Mouse (Mus musculus) spleen, embryonic (tissue): ENCODE results near the gene Gsto2.

Source experiments
- CTCF ChIA-PET: fragments of 350-600 bp; sonication (Branson Sonifier 250); formaldehyde crosslinking; loops from one replicate; lab custom pipeline; 2022; lab: Charles Lee

The Gsto2 gene

DNA sequence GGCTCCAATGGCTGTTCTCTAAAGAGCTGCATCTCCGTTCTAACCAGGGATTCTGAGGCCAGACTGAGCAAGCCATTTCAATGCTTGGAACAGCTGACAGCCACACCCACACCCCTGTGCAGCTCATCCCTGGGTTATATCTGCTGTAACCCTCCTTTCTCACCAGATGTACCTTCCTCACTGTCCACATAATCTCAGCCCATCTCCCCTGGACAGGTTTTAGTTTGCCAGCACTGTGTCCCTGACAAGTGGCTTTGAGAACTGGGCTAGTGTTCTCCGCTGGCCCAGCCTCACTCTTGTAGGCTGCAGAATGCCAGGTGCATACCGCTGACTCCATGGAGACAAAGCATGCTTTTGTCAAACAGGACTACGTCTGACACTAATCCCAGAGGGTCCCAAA is 52.1 kb downstream of the Gsto2 start:
- CTCF ChIA-PET: interaction anchor here (0.9 to 2.3 kb wide), 3 partner anchors 12 to 27 kb away, joined by 3 to 9 read pairs (median 5); no protein-coding TSS in a partner anchor

DNA sequence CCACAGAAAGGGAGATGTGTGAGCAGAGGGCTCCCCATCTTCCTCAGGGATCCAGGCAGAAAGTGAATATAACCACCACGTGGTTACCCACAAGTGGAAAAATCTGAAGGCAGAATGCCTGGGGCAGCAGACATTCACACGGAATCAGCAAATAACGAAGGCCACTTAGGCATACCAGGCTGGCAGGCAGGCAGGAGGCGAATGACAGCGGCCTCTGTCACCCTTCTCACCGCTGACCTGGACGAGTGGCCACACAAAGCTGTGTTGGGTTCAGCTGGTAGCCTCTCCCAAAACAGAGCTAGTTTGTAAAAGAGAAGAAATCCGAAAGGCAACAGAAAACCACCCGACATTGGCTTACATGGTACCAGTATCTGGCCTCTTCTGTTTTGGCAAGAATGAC is 52.7 kb downstream of the Gsto2 start:
- CTCF ChIA-PET: interaction anchor here (1.0 to 2.3 kb wide), 2 partner anchors 13 to 27 kb away, joined by 3 to 9 read pairs; no protein-coding TSS in a partner anchor

DNA sequence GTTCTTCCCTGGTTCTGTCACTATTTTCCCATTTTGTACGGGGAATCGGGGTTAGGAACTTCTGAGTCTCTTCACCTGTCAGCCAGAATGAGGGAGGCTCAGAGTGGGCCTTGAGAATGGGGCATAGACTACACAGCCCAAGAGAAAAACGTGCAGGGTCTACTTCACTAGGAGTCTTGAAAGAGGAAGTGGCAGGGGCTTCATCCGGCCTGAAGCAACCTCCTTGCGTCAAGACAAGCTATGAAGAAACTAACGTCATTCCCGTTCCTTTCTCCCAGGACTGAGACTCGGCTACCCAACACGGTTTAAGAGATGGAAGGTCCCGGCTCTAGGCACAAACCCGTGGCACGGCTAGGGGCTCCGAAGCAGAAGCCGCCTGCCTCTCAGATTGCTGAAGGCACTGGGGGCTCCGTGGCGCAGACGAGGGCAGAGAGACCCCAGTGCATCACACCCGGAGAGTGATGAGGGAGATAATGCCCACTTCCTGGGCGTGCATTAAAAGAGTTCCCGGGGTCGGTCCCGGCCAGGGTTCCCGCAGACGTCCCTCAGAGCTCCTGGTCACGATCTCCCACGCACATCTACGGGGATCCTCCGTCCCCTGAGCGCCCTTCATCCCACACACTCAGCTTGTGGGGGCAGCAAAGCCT is 53.2 kb downstream of the Gsto2 start:
- CTCF ChIA-PET: interaction anchor here (0.8 to 2.3 kb wide), 3 partner anchors 14 to 52 kb away, joined by 3 to 9 read pairs (median 5); no protein-coding TSS in a partner anchor

DNA sequence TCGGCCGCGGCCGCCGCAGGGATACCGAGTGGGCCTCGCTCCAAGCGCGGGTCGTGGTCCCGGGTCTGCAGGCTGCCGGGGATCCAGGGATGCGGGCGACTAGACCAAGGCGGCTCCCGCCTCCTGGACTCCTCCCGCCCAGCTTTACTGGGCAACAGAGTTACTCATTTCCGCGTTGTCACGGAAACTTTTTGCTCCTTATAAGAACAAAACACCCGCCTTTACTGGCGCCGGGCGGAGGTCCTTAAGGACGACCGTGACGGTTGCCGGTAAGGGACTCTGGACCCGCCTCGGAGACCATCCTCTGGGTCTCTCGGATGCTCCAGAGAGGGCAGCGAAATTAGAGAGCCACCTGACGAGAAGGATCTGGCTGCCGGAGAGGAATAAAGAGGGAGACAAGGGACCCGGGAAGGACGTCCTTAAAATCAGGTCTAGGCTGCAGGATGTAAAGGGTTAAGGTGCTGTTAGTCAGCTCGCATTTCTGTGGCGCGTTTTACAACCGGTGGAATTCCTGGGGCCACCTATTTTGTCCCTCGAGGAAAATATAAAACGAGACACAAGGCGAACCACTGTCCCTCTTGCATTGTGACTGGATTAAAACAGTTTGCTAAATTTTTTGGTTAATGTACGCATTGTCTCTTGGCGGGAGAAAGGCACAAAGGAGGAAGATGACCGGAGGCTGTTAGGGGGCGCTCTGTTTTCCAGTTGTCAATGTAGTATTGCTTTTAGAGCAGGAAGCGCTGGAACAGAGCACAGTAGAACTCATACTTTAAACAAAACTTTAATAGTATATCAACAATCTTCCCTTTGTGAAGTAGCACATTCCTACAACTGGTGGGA is 54.0 kb downstream of the Gsto2 start, which contains the start of the genes Cfap43 and Itprip:
TSS of gene Cfap43 (minus strand) at position 162 of the 840 bp plus-strand sequence.
TSS of gene Itprip (minus strand) at position 174 of the 840 bp plus-strand sequence.
- CTCF ChIA-PET: interaction anchor here (0.8 to 2.3 kb wide), 4 partner anchors 13 to 53 kb away, joined by 3 to 9 read pairs (median 4); no protein-coding TSS in a partner anchor

DNA sequence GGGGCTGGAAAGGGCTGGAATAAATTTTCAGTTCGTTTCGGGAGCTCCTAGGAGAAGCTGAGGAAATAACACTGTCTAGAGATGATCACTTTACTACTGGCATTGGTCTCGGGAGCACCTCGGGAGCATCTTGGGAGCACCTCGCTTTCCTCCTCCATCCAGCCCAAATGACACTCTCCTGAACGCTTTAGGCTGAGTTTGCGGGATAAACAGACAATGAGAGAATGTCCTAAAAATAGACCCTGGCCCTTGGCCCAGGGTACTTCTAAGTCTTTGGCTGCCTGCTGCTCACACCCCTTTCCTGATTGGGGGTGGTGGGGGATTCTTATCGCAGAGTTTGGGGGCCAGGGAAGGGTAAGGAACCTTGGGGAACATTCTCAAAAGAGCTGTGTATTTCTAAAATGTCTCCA is 54.6 kb downstream of the Gsto2 start:
- CTCF ChIA-PET: interaction anchor here (0.6 to 1.5 kb wide), 3 partner anchors 12 to 35 kb away, joined by 4 to 5 read pairs (median 4); no protein-coding TSS in a partner anchor

- CTCF ChIA-PET: no interaction called here
Observed at GRCm38 (mm10) chr19:47925819-47926218, 60.5 kb downstream of the Gsto2 start.

DNA sequence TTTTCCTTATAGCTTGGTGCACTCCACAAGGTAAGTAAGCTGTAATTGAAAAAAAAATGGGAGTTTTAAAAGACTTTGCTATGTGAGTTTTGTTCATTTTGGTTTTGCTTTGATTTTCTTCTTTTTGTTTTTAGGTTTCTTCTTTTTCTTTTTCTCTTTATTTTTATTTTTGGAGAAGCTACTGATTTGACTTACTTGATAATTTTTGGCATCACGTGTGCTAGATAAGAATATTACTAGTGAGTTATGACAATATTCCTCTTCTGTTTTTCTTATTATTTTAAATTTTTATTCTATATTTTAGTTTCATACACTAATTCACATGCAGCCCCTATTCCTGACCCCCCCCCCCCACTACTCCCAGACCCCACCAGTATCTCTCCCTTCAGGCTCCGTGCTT is 61.7 kb downstream of the Gsto2 start:
- CTCF ChIA-PET: no interaction called here

DNA sequence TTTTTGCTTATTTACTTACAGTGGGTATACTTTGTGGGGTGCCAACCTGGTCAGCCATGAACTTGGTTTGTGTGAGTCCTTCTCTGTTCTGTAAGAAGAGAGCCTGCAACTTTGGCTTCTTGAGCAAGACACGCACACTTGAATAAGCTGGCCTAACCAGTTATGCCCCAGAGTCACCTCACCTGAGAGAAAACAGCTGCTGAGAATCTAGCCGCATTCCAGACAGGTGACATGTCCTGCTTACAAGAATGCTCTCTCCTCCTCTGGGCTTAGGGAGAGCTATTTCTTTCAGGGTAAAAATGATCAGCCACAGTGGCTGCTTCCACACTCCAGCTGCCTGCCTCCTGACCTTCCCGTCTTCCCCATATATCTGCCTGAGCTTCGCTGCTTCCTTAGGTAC is 63.7 kb downstream of the Gsto2 start:
- CTCF ChIA-PET: no interaction called here

- CTCF ChIA-PET: interaction anchor here (0.6 to 2.9 kb wide), 7 partner anchors 12 to 260 kb away, joined by 3 to 29 read pairs (median 4); no protein-coding TSS in a partner anchor
Observed at GRCm38 (mm10) chr19:47931982-47932638, 66.8 kb downstream of the Gsto2 start.

DNA sequence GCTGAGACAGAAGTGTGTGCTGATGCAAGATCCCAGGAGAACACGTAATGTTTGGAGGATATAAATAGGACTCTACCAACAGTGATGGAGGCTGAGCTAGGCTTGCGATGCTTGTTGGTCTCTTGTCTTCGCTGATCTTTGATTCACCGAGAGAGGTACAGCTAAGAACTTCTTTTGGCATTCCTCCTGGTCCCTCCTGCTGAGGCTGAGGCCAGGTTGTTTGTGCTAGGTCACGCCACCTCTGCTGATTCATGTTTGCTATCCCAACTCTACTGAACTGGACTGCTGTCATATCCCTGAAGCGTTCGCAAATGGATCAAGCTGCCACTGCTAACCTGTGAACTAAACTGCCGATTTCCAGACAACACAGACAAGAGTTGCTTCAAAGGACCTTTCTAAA is 68.8 kb downstream of the Gsto2 start:
- CTCF ChIA-PET: no interaction called here

DNA sequence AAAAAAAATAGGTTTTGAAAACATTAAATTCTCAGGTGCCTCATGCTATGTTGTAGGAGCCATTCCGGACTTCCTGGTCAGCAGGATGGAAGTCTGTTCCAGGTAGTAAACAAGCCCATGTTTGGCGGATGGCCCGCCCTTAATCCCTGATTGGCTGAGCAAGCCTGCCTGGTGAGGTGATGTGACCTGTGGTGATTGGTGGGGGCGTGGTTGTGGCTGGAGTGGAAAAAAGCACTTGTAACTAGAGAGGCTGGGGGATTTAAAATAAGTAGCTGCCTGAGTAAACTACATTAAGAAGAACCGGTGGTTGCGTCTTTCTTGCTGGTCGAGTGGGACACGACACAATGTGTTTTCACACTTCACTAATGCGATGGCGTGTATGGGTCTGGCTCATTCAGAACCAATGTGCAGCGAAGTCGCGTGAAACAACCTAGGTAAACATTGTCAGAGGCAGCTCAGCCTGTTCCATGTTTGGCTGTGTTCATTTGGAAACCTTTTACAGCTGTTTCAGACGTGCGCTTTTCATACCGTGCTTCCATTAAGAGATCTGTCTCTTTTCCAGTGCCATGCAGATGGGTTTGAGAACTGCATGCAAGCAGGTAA is 69.4 kb downstream of the Gsto2 start:
- CTCF ChIA-PET: no interaction called here

DNA sequence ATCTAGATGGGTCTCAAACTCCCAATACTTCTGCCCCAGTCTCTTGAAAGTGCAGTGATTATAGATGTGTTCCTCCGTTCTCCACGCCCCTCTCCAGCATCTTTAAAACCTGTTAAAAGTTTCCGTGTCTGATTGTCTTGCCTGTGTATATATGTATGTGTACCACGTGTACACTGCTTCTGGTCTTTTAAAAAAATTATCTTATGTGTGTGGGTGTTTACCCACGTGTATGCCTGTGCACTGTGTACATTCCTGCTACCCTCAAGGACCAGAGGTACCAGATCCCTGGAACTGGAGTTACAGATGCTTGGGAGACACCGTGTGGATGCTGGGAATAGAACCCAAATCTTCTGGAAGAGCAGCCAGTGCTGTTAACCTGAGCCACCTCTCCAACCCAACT is 70.2 kb downstream of the Gsto2 start:
- CTCF ChIA-PET: no interaction called here
